Mouse (Mus musculus) thymus, adult 2 months (tissue): Measurements from ENCODE around the gene Trim27. TPM values are rescaled to one million over a fixed set of nuclear protein-coding genes. Genes with fewer than 3 reads are reported as not detected.

ENCODE experiments used
- DNase-seq: peaks from one replicate; pipeline ENCODE4 v3.0.0; 2021
- H3K27ac ChIP-seq: fragments of 200-500 bp; 2 replicates; pipeline ENCODE4 v1.5.1; 2012; ENCODE audit warnings: low read length, control low read depth; ENCODE audit not compliant: control insufficient read depth, insufficient read depth
- H3K27me3 ChIP-seq: fragments of 200-500 bp; 2 replicates; pipeline ENCODE4 v1.6.1; 2012; ENCODE audit warnings: mild to moderate bottlenecking, low read length, moderate library complexity, mixed read lengths; ENCODE audit not compliant: control insufficient read depth, insufficient read depth
- H3K36me3 ChIP-seq: fragments of 200-500 bp; 2 replicates; pipeline ENCODE4 v1.6.1; 2012; ENCODE audit warnings: mild to moderate bottlenecking, low read length, moderate library complexity; ENCODE audit not compliant: control insufficient read depth, insufficient read depth
- H3K4me1 ChIP-seq: fragments of 200-500 bp; replicated peaks from 2 replicates; pipeline ENCODE4 v1.6.1; 2012; ENCODE audit warnings: low read length; ENCODE audit not compliant: control insufficient read depth, insufficient read depth
- H3K4me3 ChIP-seq: fragments of 200-500 bp; 2 replicates; pipeline ENCODE4 v1.5.1; 2012; ENCODE audit warnings: mild to moderate bottlenecking, low read length, control low read depth, moderate library complexity; ENCODE audit not compliant: control insufficient read depth, insufficient read depth
- CTCF ChIP-seq: fragments of 200-500 bp; IDR thresholded peaks from 2 replicates; pipeline ENCODE4 v1.5.1; 2012; ENCODE audit warnings: mild to moderate bottlenecking, control low read depth, low read length, moderate library complexity, borderline replicate concordance; ENCODE audit not compliant: control insufficient read depth, poor library complexity, insufficient read depth; ENCODE audit errors: extremely low read depth
- POLR2A ChIP-seq: fragments of 200-500 bp; IDR thresholded peaks from 2 replicates; pipeline ENCODE4 v1.6.1; 2012; ENCODE audit warnings: mild to moderate bottlenecking, low read length, control low read depth, moderate library complexity; ENCODE audit not compliant: control insufficient read depth, poor library complexity, insufficient read depth; ENCODE audit errors: extremely low read depth
- WGBS: fragments of 180-500 bp; shearing (Covaris S2); methylation state at CpG from one replicate; pipeline ENCODE4 v1.1.7; 2018; 5-methylcytosine and 5-hydroxymethylcytosine counted together
- polyA plus RNA-seq: library from polyadenylated mRNA; depleted of rRNA; stranded (reverse); fragments of >200 nt; gene quantifications from 2 replicates; pipeline ENCODE4 v1.2.3, GENCODE M21; 2012

Trim27 gene
- polyA plus RNA-seq, 1 experiment = 131 TPM

GRCm38 (mm10) chr13:21197721-21198120 lies 18.5 kb downstream of the Trim27 start:
- Histone ChIP-seq H3K4me1 (no peaks in the 10 kb centered on the region), H3K27me3 (no peaks in the 10 kb centered on the region), H3K27ac (no peak overlapping the region), H3K36me3 (peaks cover 12% of the 10 kb centered on the region), H3K4me3 (no peak overlapping the region)
- TF ChIP-seq CTCF = no peak
- no peak for TF ChIP-seq POLR2A
- no peak for DNase-seq
- 93% methylated on average over 5 of the region's 5 CpGs for WGBS

- no peak for DNase-seq
- Histone ChIP-seq H3K27me3 (no peaks in the 10 kb centered on the region), H3K27ac (no peak overlapping the region), H3K4me3 (no peak overlapping the region), H3K36me3 (peaks cover 6% of the 10 kb centered on the region; the same call in 1 of the 2 replicates), H3K4me1 (no peaks in the 10 kb centered on the region)
- TF ChIP-seq CTCF (no peak), POLR2A (no peak)
- WGBS = 89% methylated on average over 2 of the region's 2 CpGs
Measured at GRCm38 (mm10) chr13:21198313-21198712, 19.1 kb downstream of the Trim27 start.

- Histone ChIP-seq H3K4me3 (peak overlapping the region; percentile 54), H3K27me3 (no peaks in the 10 kb centered on the region), H3K4me1 (no peaks in the 10 kb centered on the region), H3K27ac (no peak overlapping the region), H3K36me3 (peaks cover 5% of the 10 kb centered on the region; the same call in 1 of the 2 replicates)
- TF ChIP-seq POLR2A (no peak), CTCF (no peak)
- WGBS = 6% methylated on average over 17 of the region's 17 CpGs
- DNase-seq = peak; percentile 22
Measured at GRCm38 (mm10) chr13:21199046-21200028, 20.1 kb downstream of the Trim27 start.

- no peak for TF ChIP-seq POLR2A
- peak; percentile 96; the same call in 1 of the 2 replicates for TF ChIP-seq CTCF
- H3K27ac ChIP-seq = no peak overlapping the region
- H3K4me1 ChIP-seq = no peaks in the 10 kb centered on the region
- peak overlapping the region; percentile 98 for H3K4me3 ChIP-seq
- DNase-seq = peak; percentile 87
- 6% methylated on average over 48 of the region's 48 CpGs for WGBS
- H3K36me3 ChIP-seq = no peaks in the 10 kb centered on the region
- H3K27me3 ChIP-seq = no peaks in the 10 kb centered on the region
Measured at GRCm38 (mm10) chr13:21200043-21200999, 21.1 kb downstream of the Trim27 start.

- 16% methylated on average over 20 of the region's 20 CpGs for WGBS
- Histone ChIP-seq H3K4me1 (peaks cover 2% of the 10 kb centered on the region), H3K4me3 (no peak overlapping the region; the same call in 1 of the 2 replicates), H3K27ac (no peak overlapping the region), H3K36me3 (no peaks in the 10 kb centered on the region), H3K27me3 (no peaks in the 10 kb centered on the region)
- no peak for DNase-seq
- TF ChIP-seq POLR2A (no peak), CTCF (no peak)
Measured at GRCm38 (mm10) chr13:21215275-21215983, 36.2 kb downstream of the Trim27 start.
